Mouse (Mus musculus): ENCODE results near the gene Sema6d. TPM values are rescaled to one million over a fixed set of nuclear protein-coding genes. Genes with fewer than 3 reads are reported as not detected.

Gene Sema6d
- polyA plus RNA-seq, 2 experiments: 12.9 to 19.1 TPM

GRCm38 (mm10) chr2:124277492-124277891 is 187.7 kb downstream of the Sema6d start:
- DNase-seq (ENCODE audit: low spot score) (no peak), ATAC-seq (ENCODE audit: low FRiP score, low read depth) (no peak)
- Histone ChIP-seq H3K9ac (ENCODE audit: low read depth, low read length, severe bottlenecking) (no peak overlapping the region), H3K27me3 (ENCODE audit: control insufficient read depth, insufficient read depth, low read length) (no peaks in the 10 kb centered on the region), H3K4me1 (ENCODE audit: control insufficient read depth, insufficient read depth, low read length) (no peaks in the 10 kb centered on the region), H3K36me3 (ENCODE audit: control insufficient read depth, insufficient read depth, low read length) (no peaks in the 10 kb centered on the region), H3K4me2 (replicated peaks; ENCODE audit: low read depth, low read length, severe bottlenecking) (no peak overlapping the region), H3K27ac (replicated peaks; ENCODE audit: low read depth, low read length) (no peak overlapping the region), H3K4me3 (replicated peaks; ENCODE audit: low read length) (no peak overlapping the region), H3K9me3 (ENCODE audit: control insufficient read depth, low read length) (no peaks in the 10 kb centered on the region)
- WGBS: 68% methylated on average over 1 of the region's 1 CpGs
- TF ChIP-seq POLR2A (IDR thresholded peaks at IDR 0.05; ENCODE audit: borderline replicate concordance, extremely low read depth, insufficient read depth, insufficient read length): no peak

- WGBS: 84% methylated on average over 2 of the region's 2 CpGs
- no peaks in the 10 kb centered on the region for H3K36me3 ChIP-seq (ENCODE audit: control insufficient read depth, insufficient read depth, low read length)
- no peaks in the 10 kb centered on the region for H3K9me3 ChIP-seq (ENCODE audit: control insufficient read depth, low read length)
- ATAC-seq (ENCODE audit: low FRiP score, low read depth) (no peak), DNase-seq (ENCODE audit: low spot score) (no peak)
- no peak overlapping the region for H3K9ac ChIP-seq (ENCODE audit: low read depth, low read length, severe bottlenecking)
- H3K4me2 ChIP-seq (replicated peaks; ENCODE audit: low read depth, low read length, severe bottlenecking): no peak overlapping the region
- no peak overlapping the region for H3K27ac ChIP-seq (replicated peaks; ENCODE audit: low read depth, low read length)
- no peaks in the 10 kb centered on the region for H3K27me3 ChIP-seq (ENCODE audit: control insufficient read depth, insufficient read depth, low read length)
- H3K4me1 ChIP-seq (ENCODE audit: control insufficient read depth, insufficient read depth, low read length): no peaks in the 10 kb centered on the region
- TF ChIP-seq POLR2A (IDR thresholded peaks at IDR 0.05; ENCODE audit: borderline replicate concordance, extremely low read depth, insufficient read depth, insufficient read length): no peak
- H3K4me3 ChIP-seq (replicated peaks; ENCODE audit: low read length): no peak overlapping the region
Observed at GRCm38 (mm10) chr2:124285109-124285508, 195.3 kb downstream of the Sema6d start.

GRCm38 (mm10) chr2:124289356-124289755 is 199.6 kb downstream of the Sema6d start:
- WGBS: 81% methylated on average over 2 of the region's 2 CpGs
- Histone ChIP-seq H3K9ac (ENCODE audit: low read depth, low read length, severe bottlenecking) (no peak overlapping the region), H3K27me3 (ENCODE audit: control insufficient read depth, insufficient read depth, low read length) (no peaks in the 10 kb centered on the region), H3K4me3 (replicated peaks; ENCODE audit: low read length) (no peak overlapping the region), H3K4me2 (replicated peaks; ENCODE audit: low read depth, low read length, severe bottlenecking) (no peak overlapping the region), H3K36me3 (ENCODE audit: control insufficient read depth, insufficient read depth, low read length) (no peaks in the 10 kb centered on the region), H3K9me3 (ENCODE audit: control insufficient read depth, low read length) (no peaks in the 10 kb centered on the region), H3K27ac (replicated peaks; ENCODE audit: low read depth, low read length) (no peak overlapping the region), H3K4me1 (ENCODE audit: control insufficient read depth, insufficient read depth, low read length) (no peaks in the 10 kb centered on the region)
- ATAC-seq (ENCODE audit: low FRiP score, low read depth): no peak
- no peak for DNase-seq (ENCODE audit: low spot score)
- no peak for TF ChIP-seq POLR2A (IDR thresholded peaks at IDR 0.05; ENCODE audit: borderline replicate concordance, extremely low read depth, insufficient read depth, insufficient read length)

GRCm38 (mm10) chr2:124291145-124291544 is 201.4 kb downstream of the Sema6d start:
- Histone ChIP-seq H3K4me3 (replicated peaks; ENCODE audit: low read length) (no peak overlapping the region), H3K27me3 (ENCODE audit: control insufficient read depth, insufficient read depth, low read length) (no peaks in the 10 kb centered on the region), H3K36me3 (ENCODE audit: control insufficient read depth, insufficient read depth, low read length) (no peaks in the 10 kb centered on the region), H3K9me3 (ENCODE audit: control insufficient read depth, low read length) (no peaks in the 10 kb centered on the region), H3K4me1 (ENCODE audit: control insufficient read depth, insufficient read depth, low read length) (no peaks in the 10 kb centered on the region), H3K4me2 (replicated peaks; ENCODE audit: low read depth, low read length, severe bottlenecking) (no peak overlapping the region), H3K9ac (ENCODE audit: low read depth, low read length, severe bottlenecking) (no peak overlapping the region), H3K27ac (replicated peaks; ENCODE audit: low read depth, low read length) (no peak overlapping the region)
- no peak for TF ChIP-seq POLR2A (IDR thresholded peaks at IDR 0.05; ENCODE audit: borderline replicate concordance, extremely low read depth, insufficient read depth, insufficient read length)
- 88% methylated on average over 3 of the region's 3 CpGs for WGBS
- no peak for DNase-seq (ENCODE audit: low spot score)
- no peak for ATAC-seq (ENCODE audit: low FRiP score, low read depth)

- Histone ChIP-seq H3K36me3 (ENCODE audit: control insufficient read depth, insufficient read depth, low read length) (no peaks in the 10 kb centered on the region), H3K4me2 (replicated peaks; ENCODE audit: low read depth, low read length, severe bottlenecking) (no peak overlapping the region), H3K9me3 (ENCODE audit: control insufficient read depth, low read length) (no peaks in the 10 kb centered on the region), H3K9ac (ENCODE audit: low read depth, low read length, severe bottlenecking) (no peak overlapping the region), H3K27ac (replicated peaks; ENCODE audit: low read depth, low read length) (no peak overlapping the region), H3K27me3 (ENCODE audit: control insufficient read depth, insufficient read depth, low read length) (no peaks in the 10 kb centered on the region), H3K4me1 (ENCODE audit: control insufficient read depth, insufficient read depth, low read length) (no peaks in the 10 kb centered on the region), H3K4me3 (replicated peaks; ENCODE audit: low read length) (no peak overlapping the region)
- TF ChIP-seq POLR2A (IDR thresholded peaks at IDR 0.05; ENCODE audit: borderline replicate concordance, extremely low read depth, insufficient read depth, insufficient read length): no peak
- 0 out of 2 replicates have a peak, but pooled peaks have one; percentile 30 for ATAC-seq (ENCODE audit: low FRiP score, low read depth)
- peak; percentile 58 for DNase-seq (ENCODE audit: low spot score)
- WGBS: 71% methylated on average over 2 of the region's 2 CpGs
Observed at GRCm38 (mm10) chr2:124293601-124294000, 203.8 kb downstream of the Sema6d start.

GRCm38 (mm10) chr2:124298351-124298750 is 208.6 kb downstream of the Sema6d start:
- DNase-seq (ENCODE audit: low spot score): no peak
- H3K4me2 ChIP-seq (replicated peaks; ENCODE audit: low read depth, low read length, severe bottlenecking): no peak overlapping the region
- TF ChIP-seq POLR2A (IDR thresholded peaks at IDR 0.05; ENCODE audit: borderline replicate concordance, extremely low read depth, insufficient read depth, insufficient read length): no peak
- H3K27ac ChIP-seq (replicated peaks; ENCODE audit: low read depth, low read length): no peak overlapping the region
- H3K9me3 ChIP-seq (ENCODE audit: control insufficient read depth, low read length): no peaks in the 10 kb centered on the region
- H3K9ac ChIP-seq (ENCODE audit: low read depth, low read length, severe bottlenecking): no peak overlapping the region
- 64% methylated on average over 5 of the region's 5 CpGs for WGBS
- H3K27me3 ChIP-seq (ENCODE audit: control insufficient read depth, insufficient read depth, low read length): no peaks in the 10 kb centered on the region
- no peak overlapping the region for H3K4me3 ChIP-seq (replicated peaks; ENCODE audit: low read length)
- no peaks in the 10 kb centered on the region for H3K4me1 ChIP-seq (ENCODE audit: control insufficient read depth, insufficient read depth, low read length)
- no peaks in the 10 kb centered on the region for H3K36me3 ChIP-seq (ENCODE audit: control insufficient read depth, insufficient read depth, low read length)
- no peak for ATAC-seq (ENCODE audit: low FRiP score, low read depth)

Data from limb, embryonic 14.5 days (tissue).